Mouse (Mus musculus) fat pad, adult 2 months (tissue): Measurements from ENCODE around the gene Fsip1.
"Not testable (repeated sequence)": the region's sequence is repeated elsewhere in the genome, so short reads cannot be mapped to it uniquely, and the experiment has no call there.

ENCODE experiments used
- DNase-seq: peaks from one replicate; pipeline ENCODE4 v3.0.0-alpha.2; 2011; ENCODE audit warnings: low read depth, low spot score; ENCODE audit errors: extremely low read depth

The Fsip1 gene

GRCm38 (mm10) chr2:118179873-118180585 is 76.7 kb downstream of the Fsip1 start:
- no peak for DNase-seq

DNA sequence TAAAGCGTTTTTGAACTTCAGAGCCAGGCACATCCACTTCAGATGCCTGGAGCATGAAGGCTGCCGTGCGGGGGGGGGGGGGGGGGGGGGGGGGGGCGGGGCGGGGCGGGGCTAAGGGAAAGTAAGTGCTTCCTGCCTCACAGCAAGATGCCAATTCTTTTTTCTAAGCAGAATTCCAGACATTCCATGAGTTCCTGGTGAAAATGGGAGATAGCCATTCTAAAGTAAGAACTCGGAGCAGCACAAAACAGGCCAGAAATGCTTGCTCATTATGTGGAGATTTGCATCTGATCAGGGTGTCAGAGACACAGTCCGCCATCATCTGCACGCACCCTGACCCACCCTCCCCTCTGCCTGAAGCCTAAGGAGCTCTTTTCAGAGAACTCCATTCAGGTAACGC is 77.3 kb downstream of the Fsip1 start:
- DNase-seq, result no peak

- no peak for DNase-seq
Observed at GRCm38 (mm10) chr2:118174558-118175383, 82.0 kb downstream of the Fsip1 start.

- DNase-seq, result no peak
Observed at GRCm38 (mm10) chr2:118168225-118168624, 88.5 kb downstream of the Fsip1 start.

GRCm38 (mm10) chr2:118167731-118168130 is 89.0 kb downstream of the Fsip1 start:
- no peak for DNase-seq

GRCm38 (mm10) chr2:118165691-118166090 is 91.1 kb downstream of the Fsip1 start:
- DNase-seq, result no peak

- DNase-seq, result no peak
Observed at GRCm38 (mm10) chr2:118164137-118164536, 92.6 kb downstream of the Fsip1 start.

GRCm38 (mm10) chr2:118162486-118162885 is 94.3 kb downstream of the Fsip1 start:
- no peak for DNase-seq

DNA sequence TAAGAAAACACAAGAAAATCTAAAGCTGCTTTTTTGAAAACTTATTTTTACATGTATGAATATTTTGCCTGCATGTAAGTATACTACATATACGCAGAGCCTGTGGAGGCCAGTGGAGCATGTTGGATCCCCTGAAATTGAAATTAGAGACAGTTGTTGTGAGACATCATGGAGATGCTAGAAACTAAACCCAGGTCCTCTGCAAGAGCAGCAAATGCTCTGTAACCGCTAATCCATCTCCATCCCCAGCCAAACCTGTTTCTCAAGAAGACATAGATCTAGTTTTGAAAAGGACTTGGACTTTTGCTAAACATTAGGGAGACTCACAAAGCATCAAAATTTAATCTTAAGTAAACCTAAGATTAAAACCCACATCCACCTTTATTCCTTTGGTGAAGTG is 95.8 kb downstream of the Fsip1 start:
- DNase-seq, result no peak

GRCm38 (mm10) chr2:118160547-118160946 is 96.2 kb downstream of the Fsip1 start:
- DNase-seq, result no peak

DNA sequence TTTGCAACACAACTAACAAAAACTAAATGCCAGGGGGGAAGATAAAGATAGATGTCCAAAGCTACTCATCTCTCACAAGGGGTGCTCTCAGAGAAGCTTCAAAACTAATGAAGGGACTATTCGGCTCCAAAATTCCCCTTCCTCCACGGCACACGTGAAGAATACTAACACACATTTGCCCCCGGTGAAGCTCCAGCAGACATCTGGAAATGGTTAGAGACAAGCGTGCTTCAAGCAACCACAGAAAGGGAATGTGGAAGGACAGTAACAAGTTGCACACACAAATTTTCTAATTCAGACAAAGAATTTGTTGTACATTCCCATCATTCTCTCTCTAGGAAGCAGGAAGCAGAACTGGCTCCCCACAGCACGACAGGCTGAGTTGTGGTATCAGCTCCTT is 97.6 kb downstream of the Fsip1 start:
- no peak for DNase-seq

DNA sequence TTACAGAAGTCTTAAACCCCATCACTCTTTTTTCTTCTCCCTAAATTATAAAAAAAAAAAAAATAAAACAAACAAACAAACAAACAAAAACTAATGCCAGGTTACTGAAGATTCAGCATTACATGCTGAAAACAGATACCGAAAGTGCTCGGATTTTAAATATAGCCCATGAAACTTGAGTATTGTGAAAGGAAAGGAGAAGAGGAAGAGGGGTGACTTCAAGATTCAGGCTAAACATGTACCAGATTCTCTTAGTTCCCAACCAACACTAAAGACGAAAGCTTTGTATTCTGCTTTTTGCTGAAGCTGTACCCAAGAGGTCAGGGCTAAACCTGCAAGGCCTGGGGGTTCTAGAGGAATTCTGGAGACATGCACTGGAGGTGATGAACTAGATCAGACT is 98.7 kb downstream of the Fsip1 start:
- DNase-seq, result no peak

GRCm38 (mm10) chr2:118149855-118150563 is 106.8 kb downstream of the Fsip1 start:
- DNase-seq, result peak; percentile 46

DNA sequence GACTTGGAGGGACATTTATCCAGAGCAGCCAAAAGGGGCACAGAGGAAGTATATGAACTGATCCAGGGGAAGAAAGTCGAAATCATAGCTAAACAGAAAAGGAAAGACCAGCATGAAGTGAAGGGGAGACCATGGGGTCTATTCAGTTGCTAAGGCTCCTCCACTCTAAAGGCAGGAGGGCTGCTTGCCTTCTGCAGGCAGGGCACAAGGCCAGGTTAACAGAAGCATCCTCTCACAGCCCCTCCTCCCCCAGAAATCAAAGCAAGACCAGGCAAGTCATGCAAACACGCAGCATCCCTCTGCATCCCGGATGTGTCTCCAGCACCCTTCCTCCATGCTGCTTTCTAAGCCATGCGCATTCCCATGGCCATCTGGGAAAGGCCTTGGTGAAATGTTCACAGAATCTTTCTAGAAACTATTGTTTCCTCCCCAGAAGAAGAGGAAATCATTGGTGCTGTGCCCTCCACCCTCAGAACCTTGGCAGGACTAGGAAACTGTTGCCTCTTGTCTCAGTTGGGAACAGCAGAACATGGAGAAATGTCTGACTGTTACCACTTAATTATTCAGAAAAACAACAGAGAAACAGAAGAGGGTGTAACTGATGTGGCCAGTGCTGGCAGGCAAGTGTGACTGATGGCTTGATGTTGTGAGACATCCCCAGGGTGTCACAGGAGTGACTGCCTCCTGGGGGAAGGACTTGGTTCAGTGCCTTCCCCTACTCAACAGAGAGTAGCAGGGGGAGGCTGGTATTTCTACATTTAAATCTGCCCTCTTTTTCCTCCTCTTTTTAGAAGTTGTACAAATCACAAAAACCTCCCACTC is 108.2 kb downstream of the Fsip1 start:
- no peak for DNase-seq

GRCm38 (mm10) chr2:118147749-118148148 is 109.0 kb downstream of the Fsip1 start:
- not testable (repeated sequence) for DNase-seq

DNA sequence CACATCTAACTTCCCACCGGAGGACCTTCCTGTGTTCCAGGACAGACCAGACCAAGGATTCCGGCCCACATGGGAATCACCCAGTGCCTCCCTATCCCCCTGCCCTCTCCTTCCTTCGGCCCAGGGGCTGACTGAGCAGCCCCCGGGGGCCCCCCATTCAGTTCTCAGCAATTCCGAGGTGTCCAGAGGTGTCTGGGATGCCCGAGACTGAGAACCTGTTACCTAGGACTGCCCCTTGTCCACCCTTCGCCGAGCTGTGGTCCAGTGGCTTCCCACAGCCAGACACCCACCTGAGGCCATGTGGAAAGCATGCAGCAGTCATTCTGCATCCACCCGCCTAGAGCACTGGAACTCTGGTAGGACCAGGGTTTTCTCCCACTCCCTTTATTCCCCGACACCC is 115.1 kb downstream of the Fsip1 start:
- DNase-seq, result no peak

DNA sequence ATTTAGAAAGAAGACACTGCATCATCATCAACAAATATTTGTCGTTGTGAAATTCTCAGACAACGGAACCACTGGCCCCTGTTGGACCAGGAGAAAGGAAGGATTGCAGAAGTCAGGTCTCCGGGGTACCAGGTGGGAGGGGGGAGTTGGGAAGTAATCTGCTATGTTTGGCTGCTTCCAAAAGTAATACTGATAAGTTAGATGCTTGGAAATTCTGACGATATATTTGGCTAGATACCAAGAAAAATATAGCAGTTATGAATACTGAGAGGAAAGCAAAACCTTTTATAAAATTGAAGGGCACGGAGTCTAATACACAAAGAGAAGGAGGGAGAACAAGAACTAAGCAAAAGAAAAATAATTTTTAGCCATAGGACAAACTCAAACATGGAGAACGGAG is 117.5 kb downstream of the Fsip1 start:
- no peak for DNase-seq

GRCm38 (mm10) chr2:118137776-118138175 is 119.0 kb downstream of the Fsip1 start:
- no peak for DNase-seq

DNA sequence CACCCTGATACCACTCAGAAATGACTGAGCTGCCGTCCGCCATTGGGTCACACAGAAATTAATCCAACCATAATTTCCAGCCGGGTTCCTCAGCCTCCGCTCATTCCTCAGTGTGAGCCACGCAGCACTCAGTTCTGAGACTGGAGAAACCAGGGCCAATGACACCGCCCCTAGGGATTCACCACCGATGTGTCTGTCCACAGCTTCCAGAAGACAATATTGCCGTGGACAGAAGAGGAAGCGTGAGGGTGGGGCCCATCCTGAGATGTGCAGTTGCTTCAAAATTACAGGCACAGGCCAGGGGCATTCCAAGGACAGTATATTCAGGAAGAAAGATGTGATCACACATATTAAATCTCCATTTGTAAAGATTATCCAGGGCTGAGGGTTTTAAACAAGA is 119.7 kb downstream of the Fsip1 start:
- no peak for DNase-seq

GRCm38 (mm10) chr2:118128313-118128712 is 128.5 kb downstream of the Fsip1 start:
- no peak for DNase-seq
